Mouse (Mus musculus) layer of hippocampus, adult 9-10 months (tissue): ENCODE data around the gene Ppm1h.

Source experiments
- DNase-seq: peaks from one replicate; pipeline ENCODE4 v3.0.0; 2022; ENCODE audit warnings: low spot score

Ppm1h gene

GRCm38 (mm10) chr10:122809851-122810250 is 131.3 kb downstream of the Ppm1h start:
- DNase-seq = no peak

GRCm38 (mm10) chr10:122815094-122815493 is 136.5 kb downstream of the Ppm1h start:
- DNase-seq = peak; percentile 29

GRCm38 (mm10) chr10:122817741-122818140 is 139.2 kb downstream of the Ppm1h start:
- DNase-seq = no peak

GRCm38 (mm10) chr10:122819808-122820207 is 141.2 kb downstream of the Ppm1h start:
- DNase-seq = no peak

GRCm38 (mm10) chr10:122821549-122821948 is 143.0 kb downstream of the Ppm1h start:
- DNase-seq = no peak

- DNase-seq = no peak
These were observed 145.1 kb downstream of the Ppm1h start for GRCm38 (mm10) chr10:122823642-122824041.

- DNase-seq = no peak
These were observed 148.3 kb downstream of the Ppm1h start for GRCm38 (mm10) chr10:122826696-122827331.

- DNase-seq = no peak
These were observed 149.3 kb downstream of the Ppm1h start for GRCm38 (mm10) chr10:122827719-122828414.

GRCm38 (mm10) chr10:122829801-122830217 is 151.2 kb downstream of the Ppm1h start:
- DNase-seq = no peak

GRCm38 (mm10) chr10:122830638-122831037 is 152.1 kb downstream of the Ppm1h start:
- no peak for DNase-seq

- no peak for DNase-seq
These were observed 163.5 kb downstream of the Ppm1h start for GRCm38 (mm10) chr10:122842014-122842413.

GRCm38 (mm10) chr10:122842961-122843360 is 164.4 kb downstream of the Ppm1h start:
- no peak for DNase-seq

GRCm38 (mm10) chr10:122845471-122845870 is 166.9 kb downstream of the Ppm1h start:
- DNase-seq = no peak

- no peak for DNase-seq
These were observed 167.9 kb downstream of the Ppm1h start for GRCm38 (mm10) chr10:122846476-122846875.

- DNase-seq = no peak
These were observed 169.5 kb downstream of the Ppm1h start for GRCm38 (mm10) chr10:122848020-122848457.

- DNase-seq = no peak
These were observed 173.0 kb downstream of the Ppm1h start for GRCm38 (mm10) chr10:122851267-122852160.

GRCm38 (mm10) chr10:122854571-122854970 is 176.0 kb downstream of the Ppm1h start:
- no peak for DNase-seq

GRCm38 (mm10) chr10:122855149-122855548 is 176.6 kb downstream of the Ppm1h start:
- DNase-seq = no peak

- no peak for DNase-seq
These were observed 177.6 kb downstream of the Ppm1h start for GRCm38 (mm10) chr10:122856040-122856764.

- no peak for DNase-seq
These were observed 178.6 kb downstream of the Ppm1h start for GRCm38 (mm10) chr10:122857155-122857554.

- DNase-seq = no peak
These were observed 180.5 kb downstream of the Ppm1h start for GRCm38 (mm10) chr10:122858904-122859641.
